Mouse (Mus musculus) activated CD4-positive, CD25-positive, alpha-beta regulatory T cell, adult 4 months (primary cell): ENCODE measurements around the gene Nrxn3. TPM values are rescaled to one million over a fixed set of nuclear protein-coding genes. Genes with fewer than 3 reads are reported as not detected.

Experiments used
- ATAC-seq: one replicate; pipeline ENCODE4 v1.8.0; 2017
- polyA plus RNA-seq, 2 experiments: library from polyadenylated mRNA; unstranded; fragments of 100-300 nt; shearing (Covaris generic); gene quantifications; one replicate each; pipeline ENCODE4 v1.2.1; 2017

Nrxn3 gene
- polyA plus RNA-seq, 2 experiments from 2014 or later = 0.08 TPM; not detected in 1

DNA sequence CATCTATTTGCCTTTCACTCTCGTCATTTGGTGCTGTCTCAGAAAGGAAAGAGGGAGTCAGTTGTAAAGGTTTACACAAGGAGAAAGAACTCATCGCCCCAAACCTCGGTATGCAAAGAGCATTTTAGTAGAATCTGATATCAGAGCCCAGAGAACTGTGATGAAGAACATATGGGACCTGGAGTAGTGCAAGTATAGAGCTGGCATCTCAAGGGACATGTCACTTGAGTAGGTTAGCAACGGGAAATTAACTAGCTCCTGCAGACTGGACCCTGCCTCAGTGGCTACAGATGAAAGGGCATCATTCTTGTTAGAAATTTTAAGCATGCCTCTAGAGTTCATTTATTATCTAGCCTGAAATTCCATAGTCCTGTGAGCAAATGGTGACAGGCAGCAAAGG lies 1099.5 kb downstream of the Nrxn3 start:
- ATAC-seq = no peak

DNA sequence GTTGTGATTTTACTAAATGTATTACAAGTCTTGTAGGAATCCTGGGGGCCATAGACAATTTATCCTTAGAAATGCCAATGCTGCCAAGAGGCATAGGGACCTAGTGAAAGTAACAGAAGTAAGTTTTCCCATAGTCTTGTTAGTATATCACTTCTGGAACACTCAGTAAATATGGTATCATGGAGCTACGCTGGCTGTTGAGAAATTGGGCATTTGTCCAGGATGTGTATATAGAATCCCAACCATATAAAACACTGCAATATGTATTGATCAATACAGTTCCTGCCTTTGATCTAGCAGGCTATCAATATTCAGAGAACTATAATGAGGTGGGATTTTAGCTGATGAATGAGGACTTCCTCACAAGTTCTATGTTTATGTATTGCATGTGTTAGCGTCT lies 1107.3 kb downstream of the Nrxn3 start:
- ATAC-seq = no peak

DNA sequence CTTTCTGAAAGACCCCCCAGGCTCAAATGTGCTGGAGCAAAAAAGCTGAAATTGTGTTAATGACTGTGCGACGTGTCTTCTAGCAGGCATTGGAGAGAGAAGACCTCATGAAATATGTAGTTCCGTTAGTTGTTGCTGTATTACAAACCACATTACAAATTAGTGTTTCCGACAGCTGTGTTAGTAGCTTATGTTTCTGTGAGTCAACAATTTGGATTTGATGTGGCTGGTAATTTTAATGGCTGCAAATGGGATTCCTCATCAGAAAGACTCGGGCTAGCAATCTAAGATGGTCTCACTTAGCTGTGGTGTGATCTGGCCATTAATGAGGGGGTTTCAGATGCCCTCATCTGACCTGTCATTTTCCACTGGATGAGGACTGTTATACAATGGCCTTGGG lies 1107.7 kb downstream of the Nrxn3 start:
- no peak for ATAC-seq

DNA sequence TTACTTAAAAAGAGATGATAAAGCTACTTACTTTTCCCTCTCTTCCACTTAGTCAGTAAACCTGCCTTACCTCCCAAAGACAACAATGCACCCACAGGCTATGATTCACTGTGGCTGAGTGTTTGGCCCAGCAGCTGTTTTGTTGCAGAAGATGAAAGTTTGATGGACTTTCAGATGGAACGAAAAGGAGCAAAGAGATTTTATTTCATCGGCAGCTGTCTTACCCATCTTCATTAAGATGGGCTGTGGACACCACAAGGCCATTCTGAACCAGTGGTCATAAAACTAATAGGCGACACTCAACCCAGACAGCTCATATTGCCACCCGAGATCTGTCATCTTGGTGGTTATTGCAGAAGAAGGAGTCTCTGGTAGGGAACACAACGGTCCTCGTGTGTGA lies 1108.6 kb downstream of the Nrxn3 start:
- no peak for ATAC-seq

DNA sequence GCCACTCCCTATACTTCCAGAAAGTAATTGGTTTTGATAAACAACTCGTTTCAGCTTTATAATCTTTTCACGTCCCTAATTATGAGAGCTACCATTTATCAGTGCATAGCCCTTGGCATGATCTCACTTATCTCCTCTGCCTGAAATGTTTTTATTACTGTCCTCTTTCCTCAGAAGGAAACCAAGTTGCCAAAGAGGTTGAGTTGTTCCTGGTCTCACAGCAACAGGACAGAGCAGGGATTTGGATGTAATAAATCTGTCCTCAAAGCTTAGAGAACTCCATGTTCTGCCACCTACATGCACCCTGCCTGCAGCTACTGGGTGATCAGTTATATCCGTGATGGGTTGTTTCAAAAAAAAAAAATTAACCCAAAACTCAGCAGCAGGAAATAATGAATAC lies 1113.6 kb downstream of the Nrxn3 start:
- no peak for ATAC-seq

DNA sequence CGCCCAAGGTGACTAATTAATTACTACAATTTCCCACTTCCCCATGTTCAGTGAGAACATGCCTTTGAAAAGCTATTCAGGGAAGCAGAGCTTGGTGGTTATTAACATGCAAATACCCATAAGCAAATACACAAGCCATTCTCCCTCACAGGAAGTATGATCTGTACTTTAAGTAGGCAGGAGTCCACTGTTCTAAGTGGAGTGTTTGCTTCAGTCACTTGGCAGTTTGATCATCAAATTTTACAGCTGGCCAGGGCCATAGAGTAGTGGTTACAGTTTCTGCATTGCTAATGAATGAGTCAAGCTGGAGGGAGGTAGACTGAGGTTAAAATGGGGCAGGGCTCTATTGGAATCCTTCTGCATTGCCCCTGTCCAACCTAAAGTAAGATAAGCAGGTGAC lies 1120.2 kb downstream of the Nrxn3 start:
- no peak for ATAC-seq

DNA sequence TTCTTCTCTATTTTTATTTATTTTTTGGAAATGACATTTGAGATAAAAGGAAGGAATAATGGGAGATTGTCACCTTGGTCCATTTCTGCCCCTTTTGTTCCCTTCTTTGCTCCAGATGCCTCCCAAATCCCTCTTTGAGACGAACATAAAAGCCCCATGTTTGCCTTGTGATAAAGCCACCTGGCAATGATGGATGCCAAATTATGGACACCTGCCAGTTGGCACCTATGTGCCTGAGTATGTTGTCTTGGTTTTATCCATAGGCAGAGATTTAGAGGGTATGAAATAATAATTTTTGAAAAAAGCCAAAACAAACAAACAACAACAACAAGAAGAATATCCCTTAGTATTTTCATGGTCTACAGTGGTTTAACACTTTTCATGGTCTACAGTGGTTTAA lies 1125.4 kb downstream of the Nrxn3 start:
- ATAC-seq = no peak

DNA sequence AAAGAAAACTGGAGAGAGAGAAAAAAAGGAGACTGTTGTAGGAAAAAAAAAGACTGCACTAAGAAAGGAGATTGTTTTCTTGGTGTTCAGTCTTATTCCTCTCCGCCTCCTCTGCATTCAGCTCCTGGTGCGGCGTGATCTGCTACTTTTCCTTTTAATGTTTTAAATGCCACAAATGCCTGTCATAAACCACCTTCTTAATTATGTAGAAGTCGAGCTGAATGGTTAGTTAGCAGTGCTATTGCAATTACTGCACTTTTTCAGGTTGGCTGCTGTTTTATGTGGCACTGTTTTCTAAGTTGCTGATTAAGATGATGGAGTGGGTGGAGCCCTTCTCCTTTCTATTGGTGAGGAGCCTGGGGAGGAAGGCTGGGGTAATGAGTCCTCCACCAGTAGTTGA lies 1131.7 kb downstream of the Nrxn3 start:
- no peak for ATAC-seq

DNA sequence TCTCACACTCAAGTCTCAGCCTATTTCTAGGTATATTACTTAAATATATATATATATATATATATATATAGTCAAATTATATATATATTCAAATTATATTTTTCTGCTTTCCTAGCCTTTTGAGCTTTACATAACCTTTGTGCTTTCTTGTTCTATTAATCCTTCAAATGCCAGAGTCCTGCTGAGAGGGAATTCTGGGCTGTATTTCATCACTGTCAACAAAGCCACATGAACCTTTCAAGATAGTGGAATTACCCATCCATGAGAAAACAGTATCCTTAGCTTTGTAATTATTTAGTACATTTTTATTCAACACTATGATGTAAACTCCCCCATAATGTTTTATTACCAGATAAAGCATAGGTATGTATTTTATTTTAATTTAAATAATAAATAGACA lies 1144.4 kb downstream of the Nrxn3 start:
- ATAC-seq = no peak

DNA sequence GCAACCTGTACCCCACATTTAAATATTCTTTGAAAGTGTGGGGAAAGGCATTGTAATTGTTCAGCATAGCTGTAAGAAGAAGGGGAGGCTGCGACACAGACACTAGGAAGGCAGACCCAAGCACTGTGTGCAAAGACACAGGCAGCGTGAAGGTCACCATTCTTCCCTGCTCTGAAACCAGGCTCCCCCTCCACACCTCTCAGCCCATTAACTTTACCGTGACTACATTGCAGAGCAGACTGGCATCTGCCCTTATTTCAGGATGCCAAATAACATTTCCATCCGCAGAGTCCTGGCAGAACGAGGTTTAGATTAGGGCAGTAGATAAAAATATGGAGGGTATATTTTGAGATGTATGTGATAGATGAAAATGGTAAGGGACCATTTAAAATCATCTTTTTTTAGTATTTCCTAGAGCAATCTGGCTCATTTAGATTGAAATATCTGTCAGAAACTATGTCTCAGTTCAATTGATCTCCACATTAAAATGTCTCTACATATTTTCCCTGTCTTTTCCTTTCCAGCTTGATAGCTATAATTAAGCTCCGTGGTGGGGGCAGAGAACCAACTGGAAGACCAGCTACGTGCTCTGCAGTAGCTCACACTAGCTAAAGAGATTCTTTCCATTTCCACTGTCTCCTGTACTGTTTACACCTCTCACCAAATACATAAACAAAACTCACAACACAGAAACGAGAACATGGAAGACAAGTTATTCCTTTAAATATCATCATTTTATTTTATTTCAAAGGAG lies 1160.1 kb downstream of the Nrxn3 start:
- ATAC-seq = no peak

DNA sequence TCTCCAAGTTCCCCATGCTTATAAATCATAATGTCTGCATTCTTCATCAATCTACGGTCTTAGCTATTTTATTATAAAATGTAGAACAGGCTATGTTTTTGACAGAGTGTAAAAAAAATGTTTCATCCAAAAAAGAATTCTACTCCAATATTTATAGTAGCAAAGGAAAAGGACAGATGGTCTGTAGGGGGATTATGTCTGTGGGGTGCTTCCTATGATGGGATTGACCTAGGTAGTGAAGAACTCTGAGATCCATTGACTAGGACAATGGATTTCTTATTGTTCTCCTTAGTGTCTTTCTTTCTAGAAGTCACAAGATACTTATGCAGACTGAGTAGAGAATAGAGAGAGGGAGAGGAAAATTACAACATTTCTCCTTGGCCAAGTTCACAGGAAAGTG lies 1161.9 kb downstream of the Nrxn3 start:
- no peak for ATAC-seq

DNA sequence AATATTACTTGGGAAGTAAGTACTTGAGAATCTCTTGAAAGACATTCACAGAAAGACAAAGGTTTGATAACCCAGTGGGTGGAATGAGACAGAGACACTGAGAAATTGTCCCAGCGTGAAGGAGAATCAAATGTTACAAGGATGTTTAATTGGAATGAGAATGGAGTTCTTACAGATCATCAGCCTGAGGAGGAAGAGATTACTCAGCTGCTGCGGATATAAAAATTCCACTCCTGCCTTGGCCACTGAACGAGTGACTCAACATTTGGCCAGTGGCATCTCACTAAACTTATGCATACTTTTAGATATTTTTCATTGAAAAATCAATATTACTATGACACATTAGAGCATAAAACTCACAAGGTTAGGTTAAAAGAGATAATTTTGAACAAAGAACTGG lies 1166.0 kb downstream of the Nrxn3 start:
- no peak for ATAC-seq

DNA sequence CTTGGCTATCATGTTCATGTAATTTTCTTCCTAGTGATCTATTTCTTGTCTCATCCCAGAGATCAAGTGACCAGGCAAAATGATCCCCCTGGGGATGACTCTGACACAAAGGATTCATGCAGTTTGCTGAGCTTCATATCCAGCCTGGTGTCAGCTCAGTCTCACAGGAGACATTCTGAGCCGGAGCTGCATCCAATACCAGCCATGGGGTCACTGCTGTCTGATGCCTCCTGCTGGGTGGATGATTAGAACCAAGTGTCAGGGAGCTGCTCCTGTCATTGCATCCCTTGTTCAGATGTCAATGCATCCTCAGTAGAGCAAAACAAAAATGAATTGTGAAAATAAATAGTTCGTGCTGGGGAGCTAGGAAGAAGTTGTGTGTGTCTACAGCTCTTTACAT lies 1174.2 kb downstream of the Nrxn3 start:
- ATAC-seq = no peak

DNA sequence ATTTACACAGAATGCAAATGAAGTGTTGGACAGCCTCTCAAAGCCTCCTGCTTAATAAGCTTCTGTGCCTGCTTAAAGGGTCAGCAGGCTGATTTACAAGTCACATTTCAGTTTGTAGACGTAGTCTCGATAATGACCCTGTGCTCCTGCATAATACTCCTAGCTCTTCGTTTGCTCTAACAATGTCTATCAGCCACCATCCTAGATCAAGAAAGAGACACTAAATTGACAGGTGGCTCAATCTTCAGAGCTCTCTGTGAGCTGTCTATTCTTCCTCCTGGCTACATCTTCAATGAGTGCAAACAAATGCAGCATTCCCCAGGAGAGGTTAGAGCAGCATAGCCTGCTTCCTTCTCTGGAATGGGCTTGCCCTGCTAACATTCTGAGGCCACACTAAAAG lies 1186.9 kb downstream of the Nrxn3 start:
- no peak for ATAC-seq

DNA sequence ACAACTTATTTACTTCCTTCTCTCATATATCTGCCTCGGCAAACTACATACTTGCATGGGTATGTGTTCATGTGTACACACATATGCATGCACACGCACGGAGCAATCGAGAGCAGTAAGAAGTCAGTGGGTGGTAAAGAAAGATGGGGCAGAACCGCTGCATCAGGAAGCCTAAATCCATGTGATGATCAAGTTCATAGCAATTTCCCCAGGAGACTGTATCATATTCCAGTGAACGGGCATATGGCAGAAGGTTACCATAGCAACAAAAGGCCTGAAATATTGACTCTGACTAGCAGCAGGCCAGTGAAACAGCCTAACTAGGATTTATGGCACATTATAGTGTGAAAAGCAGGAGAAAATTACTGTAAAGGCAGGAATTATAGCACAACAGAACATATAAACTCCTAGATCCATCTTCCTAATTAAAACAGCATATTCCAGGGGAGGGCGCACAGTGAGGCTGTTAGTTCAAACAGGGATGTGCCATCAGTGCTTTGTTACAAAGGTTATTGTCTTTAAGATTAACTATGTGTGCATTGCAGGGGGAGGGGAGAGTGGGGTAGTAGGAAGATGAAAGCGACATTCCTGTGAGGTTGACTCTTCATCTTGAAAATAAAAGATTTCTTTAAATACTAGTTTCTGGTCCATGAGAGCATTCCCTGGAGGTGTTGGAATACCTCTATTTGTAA lies 1195.6 kb downstream of the Nrxn3 start:
- no peak for ATAC-seq

DNA sequence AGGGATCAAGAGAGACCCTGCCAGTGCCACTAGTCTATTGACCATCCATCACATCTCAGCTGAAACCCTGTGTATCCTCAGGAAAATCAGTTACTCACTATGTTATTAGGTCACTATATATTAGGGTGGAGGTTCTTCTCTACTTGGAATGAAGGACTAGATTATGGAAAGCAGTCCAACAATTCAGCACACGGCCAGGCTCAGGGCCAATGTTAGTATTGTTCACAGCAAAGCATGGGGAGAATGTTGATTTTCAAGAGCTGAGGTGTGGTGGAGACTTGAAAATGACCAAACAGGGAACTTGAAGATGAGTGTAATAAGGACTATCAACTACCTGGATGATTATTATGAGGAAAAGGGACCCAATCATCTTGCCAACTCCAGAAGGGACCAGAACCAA lies 1209.7 kb downstream of the Nrxn3 start:
- no peak for ATAC-seq

DNA sequence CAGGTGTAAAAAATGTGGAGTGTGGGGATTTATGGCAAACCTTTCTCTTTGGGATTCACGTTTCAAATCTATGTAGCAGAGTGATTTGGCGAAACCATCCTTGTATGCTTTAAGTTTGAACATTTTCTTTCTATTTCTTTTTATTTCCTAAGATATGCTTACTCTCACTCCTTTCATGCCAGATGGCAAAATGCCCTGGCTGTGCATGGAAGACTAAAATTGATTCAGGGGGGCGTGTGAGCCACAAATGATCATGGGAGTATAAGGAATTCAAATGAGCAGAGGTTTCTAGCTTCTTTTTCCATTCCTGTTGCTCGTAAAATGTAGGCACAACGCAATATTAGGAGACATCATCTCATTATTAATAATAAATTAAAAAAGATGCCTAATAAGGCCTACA lies 1211.0 kb downstream of the Nrxn3 start:
- no peak for ATAC-seq

DNA sequence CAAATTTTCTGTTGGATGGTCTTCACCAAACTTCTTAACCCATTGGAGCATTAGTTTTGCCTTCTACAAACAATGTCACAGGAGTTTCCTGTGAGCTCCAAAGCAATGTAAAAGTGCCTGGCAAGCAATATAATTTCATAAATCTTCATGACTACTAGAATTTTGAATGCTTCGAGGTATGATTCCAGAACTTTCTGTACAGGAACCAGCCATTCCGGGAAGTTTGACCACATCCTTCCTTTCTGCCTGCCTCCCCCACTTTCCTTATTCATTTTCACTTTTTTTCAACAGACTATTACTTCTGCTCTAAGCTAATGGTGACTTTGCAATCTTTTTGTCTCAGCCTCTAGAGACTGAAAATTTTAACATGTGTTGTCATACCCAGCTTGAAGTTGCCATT lies 1218.1 kb downstream of the Nrxn3 start:
- ATAC-seq = no peak

DNA sequence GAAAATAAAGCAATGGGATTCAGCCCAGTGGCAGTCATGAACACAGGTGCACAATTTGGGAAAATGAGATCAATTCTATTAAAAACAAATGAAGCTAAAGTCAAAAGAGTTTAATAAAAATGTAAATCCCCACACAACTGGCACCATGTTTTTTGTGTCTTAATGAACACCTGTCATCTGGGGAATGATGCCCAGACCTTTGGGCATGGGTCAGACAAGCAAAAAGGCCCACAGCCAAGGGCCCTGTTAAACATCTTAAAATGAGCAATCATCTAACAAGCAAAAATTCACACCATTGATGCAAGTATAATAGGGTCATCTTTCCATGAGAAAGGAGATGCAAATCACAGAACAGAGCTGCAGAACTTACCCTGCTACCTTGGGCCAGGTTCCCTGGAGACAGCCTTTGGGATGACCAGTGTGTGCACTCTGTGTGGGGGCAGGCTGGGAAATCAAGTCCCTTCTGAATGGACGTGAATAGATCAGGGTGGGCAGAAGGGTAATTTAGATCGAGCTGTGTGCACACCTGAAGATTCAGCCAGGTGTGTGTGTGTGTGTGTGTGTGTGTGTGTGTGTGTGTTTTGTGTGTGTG lies 1223.3 kb downstream of the Nrxn3 start:
- ATAC-seq = no peak

DNA sequence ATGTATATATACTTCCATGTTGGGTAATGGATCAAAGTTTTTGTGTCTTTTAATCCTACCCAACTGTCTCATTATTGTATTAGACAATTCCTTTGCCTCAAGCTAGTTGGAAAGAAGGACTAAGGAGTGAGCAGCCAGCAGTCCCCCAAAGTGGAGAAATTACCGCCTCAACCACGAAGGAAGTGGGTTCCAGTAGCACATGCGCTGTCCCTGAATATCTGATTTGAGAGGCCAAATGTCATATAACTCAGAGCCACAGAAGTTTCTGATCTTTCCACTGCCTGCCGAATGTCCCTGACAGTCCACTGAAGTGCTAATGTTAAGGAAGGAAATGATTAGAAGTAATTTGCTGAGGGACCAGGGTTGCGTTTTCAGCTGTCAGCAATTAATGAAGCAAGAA lies 1223.8 kb downstream of the Nrxn3 start:
- no peak for ATAC-seq

DNA sequence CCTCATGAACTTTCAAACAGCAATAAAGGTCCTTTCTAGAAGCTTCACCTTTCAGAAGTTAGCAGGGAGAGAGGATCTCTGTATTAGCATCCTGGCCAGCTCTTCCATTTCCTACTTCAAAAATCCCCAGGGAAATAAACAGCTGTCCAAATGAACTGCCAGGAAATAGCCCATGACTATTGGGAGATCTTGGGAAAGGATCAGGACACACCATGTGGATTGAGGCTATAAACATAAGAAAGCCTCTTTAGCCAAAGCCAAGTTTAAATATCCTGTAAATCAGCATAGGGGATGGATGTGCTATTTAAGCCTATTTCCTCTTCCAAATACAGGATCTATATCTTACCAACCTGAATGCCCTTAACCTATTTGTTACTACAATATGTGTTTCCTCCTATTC lies 1230.6 kb downstream of the Nrxn3 start:
- ATAC-seq = no peak

DNA sequence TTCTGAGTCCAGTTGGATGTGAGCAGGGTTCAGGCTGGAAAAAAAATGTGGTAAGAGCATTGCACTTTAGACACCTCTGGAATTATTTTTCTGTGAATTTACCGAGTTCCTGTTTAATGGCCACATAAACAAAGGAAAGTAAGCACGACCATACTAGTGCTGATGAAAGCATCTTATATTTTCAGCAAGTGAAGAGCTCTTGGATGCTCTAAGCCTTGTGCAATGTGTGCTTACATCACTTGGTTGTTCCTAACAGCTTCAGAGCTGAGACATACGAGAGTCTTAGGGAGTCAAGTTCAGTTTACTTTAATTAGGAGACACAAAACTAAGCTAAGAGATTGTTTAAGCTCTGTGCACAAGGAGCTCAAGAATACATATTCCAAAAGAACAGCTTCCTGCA lies 1231.0 kb downstream of the Nrxn3 start:
- ATAC-seq = no peak

DNA sequence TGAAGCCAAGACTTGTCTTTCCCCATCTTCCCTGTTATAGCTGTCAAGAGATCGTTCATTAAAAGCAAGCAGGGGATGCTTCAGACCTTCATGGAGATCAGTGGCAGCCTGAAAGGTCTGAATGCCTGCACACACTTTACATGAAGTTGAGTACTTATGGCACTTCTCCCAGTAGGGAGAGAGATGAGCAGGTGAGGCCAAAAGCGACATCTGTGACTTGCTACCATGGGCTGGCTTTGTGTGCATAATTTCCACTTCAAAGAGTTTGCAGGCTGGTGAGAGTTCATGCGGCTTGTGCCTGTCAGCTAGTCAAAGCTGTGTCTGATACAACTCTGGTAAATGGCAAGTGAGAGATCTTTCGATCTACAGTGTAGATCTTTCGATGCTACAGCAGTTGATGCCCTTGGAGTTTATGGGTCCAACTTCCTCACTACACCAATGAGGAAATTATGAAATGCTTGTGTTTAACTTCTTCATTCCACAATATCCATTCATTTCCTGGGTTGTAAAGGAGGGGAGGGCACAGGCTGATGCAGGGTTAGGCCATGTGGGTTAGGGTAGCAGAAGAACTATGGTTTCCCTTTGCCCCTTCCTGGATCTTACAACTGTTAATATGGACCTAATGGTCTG lies 1231.9 kb downstream of the Nrxn3 start:
- no peak for ATAC-seq

DNA sequence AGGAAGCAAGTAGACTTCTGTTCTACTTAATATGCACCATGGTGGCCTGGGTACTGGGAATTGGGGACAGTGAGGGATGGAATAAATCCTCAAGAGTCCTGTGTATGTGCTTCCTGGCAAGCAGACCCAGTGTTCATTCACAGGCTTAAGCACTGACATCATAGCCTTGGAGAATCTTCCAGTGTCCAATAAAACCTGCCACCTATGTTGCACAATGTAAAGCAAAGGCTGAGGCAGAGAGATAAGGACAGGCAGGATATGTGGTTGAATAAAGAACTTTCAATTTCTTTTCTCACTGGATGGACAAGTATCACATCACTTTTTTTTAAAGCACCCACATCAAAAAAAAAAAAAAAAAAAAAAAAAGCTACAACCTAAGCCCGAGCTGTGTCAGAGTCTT lies 1240.4 kb downstream of the Nrxn3 start:
- no peak for ATAC-seq
